Mouse (Mus musculus): ENCODE measurements at regions not wholly inside any gene's neighbourhood (a gene's known extent, or its start where the extent isn't known, plus 50 kb on each side); places are given as distances from the start of the nearest gene placed in this dataset.
"Not testable (repeated sequence)": the region's sequence is repeated elsewhere in the genome, so short reads cannot be mapped to it uniquely, and the experiment has no call there.

DNA sequence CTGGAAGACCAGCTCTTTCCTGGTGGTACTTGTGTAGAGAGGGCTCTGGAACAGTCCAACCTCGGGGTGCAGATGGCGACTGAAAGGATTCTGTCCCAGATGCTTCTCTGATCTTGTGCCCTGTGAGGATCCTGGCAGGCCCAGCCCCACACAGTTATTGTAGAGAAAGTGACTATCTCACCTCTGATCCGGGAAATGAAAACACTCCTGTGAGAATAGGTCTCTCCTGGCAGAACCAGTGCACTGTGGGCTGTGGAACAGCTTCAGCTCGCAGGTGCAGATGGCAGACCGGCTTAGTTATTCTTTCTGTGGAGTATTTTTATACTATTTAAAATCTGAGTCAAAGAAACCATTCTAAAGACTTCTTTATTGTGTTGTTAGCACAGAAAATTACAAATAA, 742.1 kb upstream of the Marcks start:
- in situ Hi-C loops (cut with MboI, MseI) = no loop called here

DNA sequence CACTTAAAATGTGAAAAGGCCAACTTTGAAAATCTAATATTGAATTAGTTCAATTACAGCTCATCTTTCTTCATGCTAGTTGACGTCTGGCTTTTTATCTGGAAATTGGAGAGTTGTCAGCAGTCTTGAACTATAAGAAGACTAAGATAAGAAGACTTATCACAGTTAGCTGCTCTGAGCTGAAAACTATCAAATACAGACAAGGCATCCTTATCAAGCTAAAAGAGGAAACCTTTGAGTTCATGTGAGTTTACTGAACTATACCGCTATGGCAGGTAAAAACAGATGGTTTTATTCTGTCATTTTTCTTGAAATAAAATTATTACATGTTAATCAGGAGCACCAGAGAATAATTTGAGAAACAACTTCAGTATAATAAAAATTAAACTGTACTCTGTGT, 735.2 kb upstream of the Marcks start:
- in situ Hi-C loops (cut with MboI, MseI) = no loop called here

DNA sequence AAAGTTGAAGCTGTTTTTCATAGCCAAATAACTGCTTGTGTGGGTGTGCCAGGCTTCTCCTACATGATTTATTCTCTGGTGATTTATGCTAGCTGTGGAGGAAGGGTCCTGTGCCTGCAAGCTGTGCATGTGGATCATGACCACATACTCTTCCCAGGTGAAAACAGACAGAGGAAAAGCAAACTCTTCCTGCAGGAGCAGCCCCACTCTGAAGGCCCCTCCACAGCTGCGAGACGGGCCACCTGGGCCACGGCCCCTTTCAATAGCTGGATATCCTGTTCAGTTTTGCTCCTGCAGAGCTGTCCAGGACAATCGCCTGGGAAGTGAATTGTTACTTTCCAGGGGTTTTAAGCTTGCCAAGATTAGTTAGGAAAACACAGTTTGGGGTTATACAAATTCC, 722.3 kb upstream of the Marcks start:
- in situ Hi-C loops (cut with MboI, MseI) = no loop called here

DNA sequence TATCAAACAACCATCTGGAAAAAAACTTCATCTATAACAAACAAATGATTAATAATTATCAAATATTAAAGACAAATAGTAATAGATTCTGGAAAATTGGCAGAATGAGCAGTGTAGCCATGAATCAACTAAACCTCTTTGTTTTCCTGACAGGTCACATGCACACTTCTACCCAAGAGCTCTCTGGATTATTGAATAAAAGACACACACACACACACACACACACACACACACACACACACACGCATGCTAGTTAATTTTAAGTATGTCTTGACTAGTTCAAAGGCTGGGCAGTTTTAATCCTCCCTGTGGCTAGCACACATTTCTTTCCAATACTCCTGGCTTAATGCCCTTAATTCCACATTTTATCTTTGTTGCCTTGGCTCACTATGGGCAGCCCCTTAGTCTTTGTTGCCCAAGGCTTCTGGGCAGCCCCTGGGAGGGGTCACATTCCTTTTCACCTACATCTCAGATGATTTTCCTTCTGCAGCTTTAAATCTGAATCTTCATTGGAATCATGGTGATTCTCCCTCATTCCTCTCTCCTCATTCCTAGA, 710.6 kb upstream of the Marcks start:
- in situ Hi-C loops (cut with MboI, MseI) = no loop called here

DNA sequence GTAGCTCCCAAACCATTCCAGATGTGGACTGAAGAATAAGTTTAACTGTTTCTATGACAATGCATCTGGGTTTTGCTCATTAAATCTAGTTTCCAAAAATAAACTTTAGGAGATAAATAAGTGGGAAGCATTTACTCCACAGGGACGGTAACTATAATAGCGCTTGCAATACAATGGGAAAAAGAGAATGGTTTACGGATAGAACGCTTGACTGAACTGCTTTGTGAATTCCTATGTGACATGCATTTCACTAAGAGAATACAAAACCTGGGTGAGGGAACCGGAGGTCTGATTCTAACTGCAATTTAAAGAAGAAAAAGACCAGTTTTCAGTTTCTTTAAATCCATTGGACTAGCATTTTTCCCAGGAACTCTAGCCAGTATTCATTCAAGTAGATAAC, 704.1 kb upstream of the Marcks start:
- in situ Hi-C loops (cut with MboI, MseI) = no loop called here

DNA sequence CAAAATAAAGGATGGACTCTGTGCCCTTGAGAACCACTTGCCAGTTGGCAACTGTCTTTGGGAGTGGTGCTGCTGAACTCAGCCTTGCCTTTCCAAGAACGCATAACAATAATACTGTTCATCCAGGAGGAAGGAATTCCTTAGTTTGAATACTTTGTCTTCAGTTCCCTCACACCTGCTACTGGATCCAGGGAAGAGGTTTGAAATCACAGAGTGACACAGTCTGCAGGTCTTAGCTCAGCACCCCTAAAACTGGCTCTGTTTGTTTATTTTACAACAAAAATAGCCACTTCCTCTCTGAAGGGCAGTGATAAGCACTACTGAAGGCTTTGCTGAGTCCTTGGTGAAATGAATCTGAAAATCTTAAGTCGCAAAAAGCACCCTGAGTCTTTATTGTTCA, 703.1 kb upstream of the Marcks start:
- in situ Hi-C loops (cut with MboI, MseI) = no loop called here

DNA sequence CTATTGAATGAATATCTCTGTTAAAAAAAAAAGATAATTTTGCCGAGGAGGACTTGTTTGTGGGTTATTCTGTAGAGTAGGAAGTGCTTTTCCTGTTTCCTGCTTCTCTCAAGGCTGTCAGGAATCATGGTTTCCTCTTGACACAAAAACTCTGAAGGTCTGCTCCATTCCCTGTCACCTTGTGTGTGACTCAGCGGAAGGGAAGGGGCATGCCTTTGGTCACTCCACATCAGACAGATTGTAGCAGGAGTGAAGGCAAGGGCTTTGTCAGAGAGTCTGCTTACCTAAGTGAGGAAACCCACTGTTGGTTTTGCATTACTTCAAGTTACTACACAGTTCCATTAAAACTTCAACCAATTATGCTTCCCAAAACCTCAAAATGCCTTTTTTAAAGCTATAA, 699.0 kb upstream of the Marcks start:
- in situ Hi-C loops (cut with MboI, MseI) = no loop called here

DNA sequence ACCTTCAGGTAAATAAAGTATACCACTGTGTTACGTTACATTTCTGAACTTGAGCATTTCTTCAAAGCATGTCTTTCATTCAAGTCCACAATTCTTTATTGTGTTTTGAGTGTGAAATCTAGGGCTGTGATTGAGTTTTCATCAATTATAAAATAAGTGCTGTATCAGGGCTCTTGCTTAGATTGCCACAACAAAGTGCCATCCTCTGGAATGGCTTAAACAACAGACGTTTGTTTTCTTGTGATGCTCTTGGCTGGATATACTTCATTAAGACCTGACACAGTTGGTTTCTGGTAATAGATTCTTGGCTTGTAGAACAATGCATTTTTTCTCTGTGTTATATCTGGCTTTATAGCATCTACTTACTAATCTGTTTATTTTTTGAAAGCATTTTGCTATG, 674.3 kb upstream of the Marcks start:
- in situ Hi-C loops (cut with MboI, MseI) = no loop called here

DNA sequence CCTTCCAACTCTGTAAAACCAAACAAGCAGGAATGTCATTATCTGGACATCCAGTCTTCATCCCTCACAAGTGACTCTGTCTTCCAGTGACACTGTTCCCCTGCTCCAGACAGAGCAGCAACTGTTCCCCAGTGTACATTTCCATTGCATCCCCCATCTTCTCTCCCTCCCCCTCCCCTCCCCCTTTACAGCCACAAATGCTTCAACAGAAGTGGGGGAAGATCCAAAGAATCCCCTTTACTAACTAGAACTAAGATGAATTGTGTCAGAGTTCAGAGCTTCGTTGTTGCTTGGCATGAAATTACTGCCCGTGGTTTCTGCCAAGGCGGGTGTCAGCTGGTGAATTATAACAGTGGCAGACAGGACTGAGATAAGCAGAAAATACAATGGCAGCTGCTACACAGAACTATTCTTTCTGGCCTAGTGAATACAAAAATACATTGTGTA, 673.7 kb upstream of the Marcks start:
- in situ Hi-C loops (cut with MboI, MseI) = no loop called here

DNA sequence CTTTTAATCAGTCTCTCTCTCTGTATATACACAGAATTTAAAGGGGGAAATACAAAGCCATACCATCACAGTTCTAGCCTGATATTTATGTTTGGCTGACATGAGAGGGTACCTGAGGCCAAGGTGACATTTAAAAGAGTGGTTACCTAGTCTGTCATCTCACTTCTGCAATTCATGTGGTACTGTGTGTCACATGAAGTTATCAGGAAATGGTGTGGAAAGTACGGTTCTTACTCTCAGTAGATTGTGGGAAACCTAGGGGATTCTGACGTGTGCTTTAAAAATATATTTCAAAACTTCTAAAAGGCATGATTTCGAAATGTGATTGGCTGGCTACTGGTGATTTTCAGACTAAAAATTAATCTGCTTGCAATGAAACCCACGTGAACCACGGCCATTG, 673.1 kb upstream of the Marcks start:
- in situ Hi-C loops (cut with MboI, MseI) = no loop called here

DNA sequence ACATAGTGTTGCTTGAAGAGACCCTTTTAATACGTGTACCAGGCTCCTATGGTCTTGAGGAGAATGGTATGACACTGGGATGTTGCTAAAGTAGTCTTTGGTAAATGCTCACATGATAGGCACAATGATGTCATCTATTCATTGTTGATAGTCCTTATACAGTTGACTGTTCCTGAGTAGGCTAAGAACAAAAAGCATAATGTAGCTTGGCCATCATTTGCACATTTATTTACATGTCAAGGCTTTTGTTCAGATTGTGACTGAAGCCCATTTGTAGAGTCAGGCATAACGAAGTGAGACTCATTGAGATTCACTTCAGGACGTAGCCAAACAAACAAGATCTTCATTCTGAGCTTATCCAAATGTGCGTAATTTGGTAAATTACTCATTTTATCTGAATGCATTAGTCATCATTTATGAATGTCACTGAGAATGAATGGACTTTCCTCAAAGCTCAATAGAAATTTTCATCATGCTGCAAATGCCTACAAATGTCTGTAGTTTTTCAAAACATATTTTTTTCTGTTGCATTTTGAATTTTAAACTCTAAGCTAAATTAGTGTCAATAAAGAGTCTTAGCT, 664.6 kb upstream of the Marcks start:
- in situ Hi-C loops (cut with MboI, MseI) = loop anchor here (5.0 kb wide), 1 partner anchor 691 kb away; no protein-coding TSS in a partner anchor

DNA sequence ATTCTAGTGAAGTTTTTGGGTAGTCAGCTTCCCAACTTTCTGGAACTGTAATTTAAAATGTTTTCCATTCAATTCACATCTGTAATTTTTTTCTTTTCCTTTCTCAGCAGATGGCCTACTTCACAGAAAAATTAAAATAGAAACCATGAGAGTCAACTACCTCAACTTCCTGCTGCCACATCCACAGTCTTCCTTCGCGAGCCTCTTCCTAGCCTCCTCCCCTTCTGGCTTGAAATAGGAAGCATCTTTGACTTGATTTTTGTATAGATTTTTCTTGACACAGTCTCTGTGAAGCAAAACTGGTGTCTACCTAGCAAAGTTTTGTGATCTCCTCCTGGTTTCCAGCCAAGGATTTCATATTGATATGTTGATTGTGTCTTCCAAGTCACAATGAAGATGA, 660.7 kb upstream of the Marcks start:
- in situ Hi-C loops (cut with MboI, MseI) = no loop called here

DNA sequence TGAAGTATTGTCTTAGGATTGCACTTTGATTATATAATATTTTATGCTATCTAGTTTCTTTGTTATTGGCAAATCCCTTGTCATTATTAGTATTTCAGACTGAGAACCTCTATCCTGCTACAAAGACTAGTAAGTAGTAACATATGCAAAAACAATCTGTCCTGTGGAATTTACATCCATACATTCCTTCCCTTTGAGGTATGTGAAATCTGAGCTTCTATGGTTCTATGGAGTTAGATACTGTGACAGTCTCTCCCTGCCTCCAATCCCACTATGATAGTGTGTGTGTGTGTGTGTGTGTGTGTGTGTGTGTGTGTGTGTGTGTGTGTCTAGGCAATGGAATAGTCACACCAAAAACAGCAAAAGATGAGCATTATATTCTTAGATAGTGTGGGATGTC, 659.6 kb upstream of the Marcks start:
- in situ Hi-C loops (cut with MboI, MseI) = no loop called here

DNA sequence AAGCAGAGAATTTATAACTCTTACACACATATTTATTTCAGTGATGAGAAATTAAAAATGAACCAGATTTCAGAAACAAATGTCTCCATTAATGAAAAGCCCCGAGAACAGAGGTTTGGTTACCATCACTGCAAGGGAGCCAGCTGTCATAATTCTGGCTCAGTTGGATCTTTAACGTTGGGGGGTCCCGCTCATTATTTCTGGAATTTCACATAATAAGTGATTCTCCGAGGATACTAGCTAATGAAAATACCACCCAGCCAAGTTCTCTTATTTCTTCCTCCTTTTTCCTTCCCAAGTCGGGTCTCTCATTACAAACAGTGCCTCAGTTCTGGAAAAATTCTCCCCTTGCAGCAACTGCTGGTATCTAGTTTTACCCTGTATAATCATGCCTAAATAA, 659.0 kb upstream of the Marcks start:
- in situ Hi-C loops (cut with MboI, MseI) = no loop called here

DNA sequence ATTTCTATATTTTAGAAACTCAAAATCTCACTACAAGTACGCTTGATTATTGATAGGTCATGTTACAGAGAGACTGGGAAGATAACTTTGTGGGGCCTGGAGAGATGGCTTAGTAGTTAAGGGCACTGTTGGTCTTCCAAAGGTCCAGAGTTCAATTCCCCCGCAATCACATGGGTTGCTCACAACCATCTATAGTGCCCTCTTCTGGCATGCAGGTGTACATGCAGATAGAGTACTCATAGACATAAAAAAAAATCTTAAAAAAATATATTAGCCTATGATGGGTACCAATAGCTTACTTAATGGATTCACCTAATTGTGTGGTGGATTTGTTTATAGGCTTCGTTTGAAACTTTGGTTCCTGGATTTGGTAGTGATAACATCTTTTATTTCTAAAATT, 654.2 kb upstream of the Marcks start:
- in situ Hi-C loops (cut with MboI, MseI) = no loop called here

DNA sequence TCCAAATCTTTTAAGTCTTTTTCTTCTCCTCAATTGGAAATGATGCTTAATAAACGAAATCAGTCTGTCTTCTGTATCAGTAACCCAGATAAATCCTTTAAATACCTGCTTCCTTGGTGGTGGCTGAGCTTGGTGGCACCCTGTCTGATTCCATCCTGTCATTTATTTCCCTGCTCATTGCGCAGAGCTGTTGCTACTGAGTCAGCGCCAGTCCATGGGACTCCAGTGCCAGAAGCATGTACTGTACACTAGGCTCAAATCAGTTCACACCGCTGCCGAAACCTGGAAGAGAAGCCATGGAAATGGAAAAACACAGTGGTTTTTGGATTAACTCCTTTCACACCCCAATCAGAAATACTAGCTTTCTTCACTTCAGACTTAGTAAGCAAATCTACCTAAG, 649.3 kb upstream of the Marcks start:
- in situ Hi-C loops (cut with MboI, MseI) = no loop called here

DNA sequence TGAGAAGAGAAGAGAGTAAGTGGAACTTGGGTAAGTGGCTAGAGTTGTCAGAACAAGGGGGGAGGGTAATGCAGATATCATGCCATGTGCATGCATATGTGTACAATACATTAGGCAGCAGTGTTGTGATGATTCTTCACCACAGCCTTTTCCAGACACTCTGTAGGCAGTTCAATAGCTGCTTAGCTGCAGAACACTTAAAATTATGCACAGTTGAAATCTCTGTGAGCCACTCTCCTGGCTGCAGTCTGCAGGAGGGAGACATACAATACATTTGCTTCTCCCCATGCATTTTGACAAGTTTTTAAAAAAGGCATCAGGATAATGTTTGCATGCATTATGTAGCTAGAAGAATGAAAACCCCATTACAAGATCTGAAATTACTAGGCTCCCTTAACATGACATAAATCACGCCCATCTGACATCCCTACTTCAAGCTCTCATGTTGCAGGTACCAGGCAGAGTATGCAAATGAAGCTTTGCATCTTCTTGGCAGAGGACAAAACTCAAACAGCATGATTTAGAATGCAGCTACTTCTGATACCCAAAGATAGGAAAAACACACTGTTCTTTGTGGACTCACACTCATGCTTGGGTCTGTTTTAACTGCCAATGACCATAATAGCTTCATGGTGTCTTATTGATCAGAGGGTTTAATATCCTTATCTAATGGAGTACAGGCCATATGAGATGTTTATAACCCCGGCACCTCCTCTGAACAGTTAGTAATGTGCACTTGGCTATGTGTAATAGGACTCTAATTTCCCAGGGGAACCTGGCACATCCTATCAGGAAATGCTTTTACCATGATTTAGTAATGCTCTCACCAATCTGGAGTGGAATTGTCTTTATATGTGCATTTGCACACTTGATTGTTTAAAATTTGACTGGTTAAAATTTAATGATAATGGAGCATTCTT, 640.9 kb upstream of the Marcks start:
- in situ Hi-C loops (cut with MboI, MseI) = no loop called here

DNA sequence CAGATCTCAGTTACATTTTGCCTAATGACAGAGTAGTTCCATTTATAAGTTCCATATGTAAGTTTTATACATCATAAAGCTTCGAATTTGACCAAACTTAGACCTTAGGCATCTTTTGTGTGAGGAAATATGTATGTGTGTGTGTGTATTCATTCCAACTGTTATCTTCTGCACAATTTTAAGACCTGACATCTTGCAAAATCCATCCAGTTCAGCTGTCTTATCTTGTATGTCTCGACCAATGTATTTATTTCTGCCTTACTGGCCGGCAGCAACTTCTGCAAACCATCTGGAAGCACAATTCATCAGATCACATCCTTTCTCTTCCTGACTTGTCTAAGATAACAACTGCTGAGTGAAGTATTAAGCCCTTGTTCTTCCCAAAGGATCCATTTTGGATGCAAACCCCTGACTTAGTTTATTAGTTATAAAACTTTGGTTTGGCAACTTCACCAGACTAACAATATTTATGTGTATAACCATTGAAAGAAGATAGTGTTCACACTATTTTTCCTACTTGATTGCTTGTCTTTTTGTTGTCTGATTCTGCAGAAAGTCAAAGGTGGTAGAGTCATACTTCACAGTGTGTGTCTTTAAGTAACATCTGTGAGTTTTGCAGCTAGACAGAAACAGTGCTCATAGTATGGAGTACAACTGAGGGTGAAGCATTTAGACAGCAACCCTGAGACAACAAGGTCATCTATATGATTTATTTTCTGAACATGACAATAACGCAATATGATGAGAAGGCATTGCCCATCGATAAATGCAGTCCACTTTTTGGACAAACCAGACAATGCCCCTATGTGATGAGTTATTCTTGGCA, 622.0 kb upstream of the Marcks start:
- in situ Hi-C loops (cut with MboI, MseI) = no loop called here

DNA sequence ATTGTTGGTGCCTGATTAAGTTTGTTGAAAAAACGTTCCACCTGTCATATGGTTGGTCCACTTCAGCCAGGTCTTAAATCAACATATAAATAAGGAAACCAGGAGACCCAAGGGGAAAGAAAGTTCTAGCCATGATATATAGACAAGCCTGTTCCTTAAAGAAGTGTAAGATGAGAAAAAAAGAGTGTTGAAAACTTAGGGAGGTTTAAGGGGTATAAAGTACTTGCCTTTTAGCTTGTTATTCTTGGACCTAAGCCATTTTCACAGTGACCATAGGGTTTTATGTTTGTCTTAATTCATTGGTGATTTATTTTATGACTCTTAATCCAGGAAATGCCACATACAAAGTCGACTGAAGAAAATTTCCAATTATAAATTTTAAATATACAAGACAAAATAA, 602.9 kb upstream of the Marcks start:
- in situ Hi-C loops (cut with MboI, MseI) = no loop called here

DNA sequence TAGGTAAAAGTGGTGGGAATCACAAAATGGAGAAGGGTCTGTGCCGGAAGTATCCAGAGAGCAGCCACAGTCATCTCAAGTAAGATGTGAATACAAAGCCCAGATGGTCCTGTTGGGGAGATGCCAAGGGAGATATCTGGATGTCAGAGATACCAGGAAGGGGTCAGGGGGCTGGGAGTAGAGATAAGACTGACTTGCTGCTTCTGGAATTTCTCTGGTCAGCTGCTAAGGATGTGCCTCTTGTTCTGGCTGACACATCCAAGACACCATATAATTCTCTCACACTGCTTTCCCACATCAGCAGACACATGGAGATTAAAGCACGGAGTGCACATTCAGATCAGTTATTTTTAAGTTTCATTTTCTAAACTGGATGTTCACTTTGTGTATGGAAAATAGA, 600.3 kb upstream of the Marcks start:
- in situ Hi-C loops (cut with MboI, MseI) = no loop called here

DNA sequence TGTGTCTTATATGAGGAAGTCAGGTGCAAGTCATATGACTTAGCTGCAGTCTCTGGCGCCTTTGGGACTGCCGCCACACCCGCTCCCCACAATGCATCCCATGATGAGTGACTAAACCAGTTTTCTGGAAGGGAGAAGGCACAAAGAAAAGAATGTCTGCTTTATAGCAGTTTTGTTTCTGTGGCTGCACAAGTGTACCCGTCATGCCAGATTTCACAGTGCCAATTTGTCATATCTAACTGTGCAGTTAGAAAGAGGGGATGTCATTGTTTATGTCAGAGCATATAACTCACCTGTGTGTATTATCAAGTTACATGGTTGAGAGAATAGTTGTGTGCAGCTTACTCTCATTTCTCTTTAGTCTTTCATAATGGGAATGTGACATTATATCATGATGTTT, 586.9 kb upstream of the Marcks start:
- in situ Hi-C loops (cut with MboI, MseI) = no loop called here

DNA sequence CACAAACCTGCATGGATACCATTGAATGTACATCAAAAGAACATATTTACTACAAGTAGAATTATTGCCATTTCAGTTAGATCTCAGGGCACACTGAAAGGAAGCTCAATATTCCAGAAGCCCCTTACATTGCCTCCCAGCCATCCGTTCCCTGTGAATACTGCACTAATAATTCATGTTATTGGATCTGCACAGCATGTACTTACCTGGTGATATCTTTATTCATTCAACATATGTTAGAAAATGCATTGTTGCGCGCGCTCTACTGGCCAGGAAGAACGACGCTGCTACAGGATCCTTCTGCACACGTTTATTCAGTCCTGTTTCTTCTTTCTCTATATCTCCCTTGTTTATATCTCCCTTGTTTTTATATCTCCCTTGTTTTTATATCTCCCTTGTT, 586.3 kb upstream of the Marcks start:
- in situ Hi-C loops (cut with MboI, MseI) = not testable (repeated sequence)
